Mouse (Mus musculus) frontal cortex, postnatal 25 days (tissue): ENCODE data around the gene Pole3.
A peak's percentile ranks its signal among the peaks of the same experiment; 100 is the strongest.

Source experiments
- DNase-seq, 2 experiments: peaks; one replicate each; pipeline ENCODE4 v3.0.0; 2022; ENCODE audit warnings: low spot score in 2 of 2

The Pole3 gene

DNA sequence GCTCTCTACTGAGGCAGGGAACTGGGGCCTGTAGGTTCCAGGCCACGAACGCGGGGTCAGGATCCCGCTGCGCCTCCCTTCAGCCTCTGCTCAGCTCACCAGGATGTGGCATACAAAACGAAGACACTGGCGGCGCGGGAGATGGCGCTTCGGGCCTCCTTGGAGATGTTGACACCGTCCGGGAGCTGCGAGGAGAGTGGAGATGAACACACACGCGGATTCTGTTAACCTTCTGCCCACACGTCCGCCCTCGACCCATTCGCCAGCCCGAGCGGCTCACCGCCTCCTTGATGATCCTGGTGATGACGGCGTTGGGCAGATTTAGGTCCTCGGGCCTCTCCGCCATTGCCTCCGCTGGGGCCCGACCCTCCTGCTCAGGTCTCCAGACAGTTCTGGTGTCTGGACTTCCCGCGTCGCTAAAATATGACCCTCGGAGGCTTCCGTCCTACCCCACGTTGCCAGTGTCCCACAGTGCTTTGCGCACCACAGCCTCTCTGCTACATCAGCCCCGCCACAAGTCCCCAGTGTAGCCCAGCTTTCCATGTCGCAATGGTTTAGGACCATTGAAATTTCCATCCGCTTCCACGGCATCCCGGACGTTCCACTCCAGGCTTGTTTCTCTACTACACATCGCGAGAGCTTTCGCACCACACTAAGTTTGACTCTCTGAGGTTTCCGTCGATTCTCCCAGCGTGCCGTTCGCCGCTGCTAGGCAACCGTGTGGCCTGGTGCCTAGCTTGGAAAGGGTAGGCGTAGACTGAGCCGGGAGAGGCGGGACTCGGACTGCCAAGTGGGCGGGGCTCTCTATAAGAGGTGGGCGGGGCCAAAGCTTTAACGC is at the start of gene Pole3, which contains the start of gene 4933430I17Rik:
Gene Pole3 (minus strand): TSS at position 418 of the 838 bp plus-strand sequence.
Gene 4933430I17Rik (plus strand): TSS at position 719 of the 838 bp plus-strand sequence.
- peak; percentile 95 to 98 for DNase-seq

- DNase-seq, result no peak
These were observed 45.2 kb upstream of the Pole3 start for GRCm38 (mm10) chr4:62570029-62570428.

GRCm38 (mm10) chr4:62569603-62570002 is 44.7 kb upstream of the Pole3 start:
- no peak for DNase-seq

- DNase-seq, result no peak
These were observed 43.5 kb upstream of the Pole3 start for GRCm38 (mm10) chr4:62568359-62568758.

DNA sequence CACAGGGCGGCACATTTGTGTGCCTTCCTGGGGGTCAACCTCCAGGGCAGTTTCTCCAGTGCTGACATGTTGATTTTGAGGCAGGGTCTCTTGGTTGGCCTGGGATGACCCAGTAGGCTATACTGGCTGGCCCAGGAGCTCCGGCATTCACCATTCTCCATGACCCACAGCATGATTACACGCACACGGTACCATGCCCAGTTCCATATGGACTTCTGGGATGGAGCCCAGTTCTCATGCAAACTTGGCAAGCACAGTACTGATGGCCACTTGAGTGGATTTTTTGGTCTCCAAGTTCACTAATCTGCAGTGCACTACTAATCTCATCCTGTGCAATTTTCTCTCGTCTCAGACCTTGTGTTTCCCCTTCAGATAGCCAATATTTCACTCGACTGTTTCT is 42.8 kb upstream of the Pole3 start:
- DNase-seq, result no peak

DNA sequence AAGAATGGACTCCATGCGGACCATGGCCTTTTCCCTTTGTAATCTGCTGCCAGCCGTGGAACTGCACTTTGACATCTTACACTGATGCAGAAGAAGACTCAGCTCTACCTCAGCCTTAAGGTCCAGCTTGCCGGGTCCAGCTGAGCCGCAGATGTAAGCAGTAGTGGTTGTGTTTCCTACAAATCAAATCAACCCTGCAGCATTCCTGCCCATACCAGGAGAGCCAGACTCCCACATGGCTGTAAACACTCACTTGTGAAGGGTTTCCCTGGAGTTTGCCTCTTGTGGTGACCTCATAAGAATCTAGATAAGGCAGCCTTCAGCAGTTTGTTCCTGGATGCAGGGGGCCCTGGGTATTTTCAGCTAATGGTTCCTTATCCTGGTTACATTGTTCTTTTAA is 41.7 kb upstream of the Pole3 start:
- DNase-seq, result no peak

GRCm38 (mm10) chr4:62562006-62562405 is 37.1 kb upstream of the Pole3 start:
- DNase-seq, result no peak

DNA sequence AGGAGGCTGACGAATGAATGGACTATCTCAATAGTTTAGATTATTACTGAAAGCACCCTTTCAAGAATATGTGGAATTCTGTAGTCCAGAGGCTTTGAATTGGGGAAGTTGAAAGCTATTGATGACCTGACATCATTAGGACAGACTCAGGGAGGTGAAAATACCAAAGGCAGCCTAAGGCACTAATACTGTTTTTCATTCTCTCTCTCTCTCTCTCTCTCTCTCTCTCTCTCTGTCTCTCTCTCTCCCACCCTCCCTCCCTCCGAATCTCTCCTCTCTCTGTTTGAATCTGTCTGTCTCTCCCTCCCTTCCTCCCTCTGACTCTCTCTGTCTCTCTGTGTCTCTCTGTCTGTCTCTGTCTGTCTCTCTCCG is 36.7 kb upstream of the Pole3 start:
- DNase-seq, result no peak

- DNase-seq, result peak; percentile 45 to 76
These were observed 36.2 kb upstream of the Pole3 start for GRCm38 (mm10) chr4:62560963-62561629.

GRCm38 (mm10) chr4:62559797-62560329 is 35.0 kb upstream of the Pole3 start, which contains the start of gene Rgs3:
TSS of gene Rgs3 (plus strand) at chr4:62559847.
- no peak for DNase-seq

DNA sequence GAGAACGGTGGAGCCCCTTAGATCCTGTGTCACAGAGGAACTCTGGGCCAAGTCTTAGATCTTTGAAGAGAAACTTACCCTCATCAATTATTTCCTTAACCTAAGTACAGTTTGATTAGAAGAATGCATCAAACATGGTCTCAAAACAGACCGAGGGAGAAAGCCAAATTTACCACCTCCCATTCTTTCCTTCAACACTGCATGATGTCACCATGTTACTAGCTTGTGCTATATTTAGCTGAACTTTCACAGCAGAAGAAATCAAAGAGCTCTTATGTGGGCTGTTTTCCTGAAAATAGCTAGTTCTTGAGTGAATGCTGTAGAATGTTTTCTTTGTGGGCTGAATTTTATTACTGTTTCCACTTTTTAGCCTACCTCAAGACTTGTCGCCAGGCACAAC is 32.6 kb upstream of the Pole3 start:
- no peak for DNase-seq

DNA sequence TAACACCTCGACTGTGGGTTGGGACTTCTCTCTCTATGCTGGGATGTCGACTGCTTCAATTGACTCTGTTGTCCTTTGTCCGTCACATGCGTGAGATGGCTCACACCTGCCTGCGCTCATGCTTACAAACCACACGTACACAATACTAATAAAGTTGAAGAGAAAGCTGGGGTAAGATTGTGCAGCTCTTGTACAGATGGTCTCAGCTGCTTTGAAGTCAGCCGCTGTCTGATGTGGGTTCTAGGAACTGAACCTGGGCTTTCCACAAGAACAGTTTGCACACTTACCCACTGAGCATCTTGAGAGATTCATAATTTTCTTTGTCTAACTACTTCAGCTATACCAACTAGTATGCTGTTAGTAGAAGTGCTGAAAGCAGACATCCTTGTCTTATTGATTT is 27.1 kb upstream of the Pole3 start:
- DNase-seq, result no peak

GRCm38 (mm10) chr4:62544801-62545200 is 19.9 kb upstream of the Pole3 start:
- DNase-seq, result no peak

DNA sequence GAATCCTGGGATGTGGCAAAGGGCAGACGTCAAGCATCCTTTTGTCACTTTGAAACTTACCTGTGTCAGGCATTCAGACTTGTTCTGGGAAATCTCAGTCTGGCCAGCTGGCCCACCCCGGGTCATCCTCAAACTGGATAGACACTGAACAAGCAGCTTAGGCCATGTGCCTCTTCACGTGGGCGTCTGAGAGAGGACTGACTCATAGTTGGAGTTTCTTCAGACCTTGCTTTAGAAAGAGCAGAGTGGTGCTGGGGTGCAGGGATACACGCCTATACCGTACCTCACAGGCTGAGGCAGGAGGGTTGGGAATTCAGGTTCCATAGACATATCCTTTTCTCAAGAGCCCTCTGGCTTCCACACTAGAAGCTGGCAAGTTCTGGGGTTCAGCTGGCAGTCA is 18.9 kb upstream of the Pole3 start:
- DNase-seq, result no peak

- no peak for DNase-seq
These were observed 16.9 kb upstream of the Pole3 start for GRCm38 (mm10) chr4:62541802-62542201.

DNA sequence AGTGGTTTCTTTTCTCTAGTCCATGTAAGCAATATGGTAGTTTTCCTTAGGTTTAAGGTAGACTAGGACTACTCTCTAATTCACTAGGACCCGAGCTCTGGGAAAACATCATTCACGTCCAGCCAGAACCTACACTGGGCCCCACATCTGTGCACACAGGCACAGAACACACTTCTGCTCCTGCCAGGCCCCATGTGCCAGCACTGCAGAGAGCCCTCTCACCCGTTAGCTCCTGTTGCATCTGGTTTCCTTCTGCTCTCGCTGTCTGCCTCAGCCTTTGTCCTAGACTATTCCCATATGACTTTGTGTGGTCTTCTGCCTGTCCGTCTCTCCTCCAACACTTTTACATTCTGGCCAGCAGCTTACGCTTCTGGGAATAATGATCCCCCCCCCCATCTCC is 8.9 kb upstream of the Pole3 start:
- no peak for DNase-seq

DNA sequence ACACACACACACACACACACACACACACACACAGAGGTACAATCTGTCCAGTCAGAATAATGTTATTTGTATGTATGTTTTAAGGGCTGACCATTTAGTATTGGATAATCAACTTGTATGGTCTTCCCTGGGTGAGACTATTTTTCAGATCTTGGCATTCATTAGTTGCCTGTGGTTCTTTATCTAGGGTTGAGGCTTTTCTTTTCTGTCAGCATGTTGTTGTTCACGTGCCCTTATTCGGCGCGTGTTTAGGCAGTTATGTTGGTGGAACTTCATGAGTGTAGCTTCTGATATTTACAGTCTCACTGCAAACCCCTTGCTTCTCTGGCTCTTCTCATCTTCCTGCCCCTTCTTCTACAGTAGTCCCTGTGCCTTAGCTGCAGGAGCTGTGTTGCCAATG is 2.8 kb upstream of the Pole3 start:
- DNase-seq, result no peak

GRCm38 (mm10) chr4:62526256-62526655 is 1.4 kb upstream of the Pole3 start:
- DNase-seq, result no peak

DNA sequence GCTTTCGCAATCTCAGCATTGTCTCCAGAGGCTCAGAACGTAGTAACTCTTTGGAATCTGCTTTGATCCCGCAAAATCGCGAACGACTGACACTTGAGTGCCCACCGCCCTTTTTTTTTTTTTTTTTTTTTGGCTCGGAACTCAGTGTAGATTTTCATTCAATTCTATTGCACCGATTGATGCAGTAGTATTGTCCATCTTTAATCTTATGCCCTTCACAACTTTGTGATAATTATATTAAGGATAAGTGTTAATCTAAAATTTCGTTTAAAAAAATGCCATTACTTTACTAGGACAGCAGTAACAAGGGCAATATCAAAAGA is 582 bp upstream of the Pole3 start:
- no peak for DNase-seq

DNA sequence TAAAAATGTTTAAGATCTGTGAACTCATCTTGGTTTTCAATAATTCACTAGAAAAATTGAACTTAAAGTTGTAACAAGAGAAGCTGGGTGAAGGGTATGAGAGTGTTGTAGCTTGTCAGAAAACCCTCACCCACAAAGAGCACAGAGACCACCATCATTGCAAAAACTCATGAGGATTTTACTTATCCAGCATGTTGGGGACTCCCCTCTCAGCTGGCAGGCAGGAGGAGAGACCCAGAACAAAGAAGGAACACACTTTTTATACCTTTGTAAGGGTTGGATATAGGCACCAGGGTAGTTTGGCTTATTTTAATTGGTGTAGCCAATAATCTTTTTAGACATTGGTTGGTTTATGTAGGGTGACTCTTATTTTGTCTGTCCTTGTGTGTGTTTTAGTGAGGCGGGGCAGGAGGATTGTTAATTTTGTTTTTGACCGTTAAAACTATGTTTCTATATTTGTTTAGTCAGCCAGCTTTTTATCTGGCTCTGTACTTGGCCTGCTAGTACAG is 3.9 kb downstream of the Pole3 start:
- no peak for DNase-seq

DNA sequence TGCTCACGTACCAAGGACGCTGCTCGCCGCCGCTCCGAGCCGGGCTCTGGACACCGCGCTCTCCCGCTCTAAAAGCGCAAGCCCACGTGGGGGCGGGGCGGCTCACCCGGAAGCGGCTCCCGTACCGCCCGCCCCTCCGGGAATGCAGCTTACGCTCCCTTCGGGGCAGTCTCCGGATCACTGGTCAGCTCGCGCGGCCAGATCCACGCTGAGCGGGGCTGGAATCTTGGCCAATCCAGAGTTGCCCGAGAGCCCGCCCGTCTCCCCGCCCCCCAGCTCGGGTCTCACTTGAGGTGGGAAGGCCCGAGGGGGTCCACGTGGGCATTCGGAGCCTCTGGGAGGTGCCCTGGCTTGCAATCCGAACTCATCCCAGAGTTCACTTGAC is 5.0 kb downstream of the Pole3 start, which contains the start of gene Alad:
Gene Alad (minus strand): TSS at position 70 of the 385 bp plus-strand sequence.
- peak; percentile 65 to 75 for DNase-seq

DNA sequence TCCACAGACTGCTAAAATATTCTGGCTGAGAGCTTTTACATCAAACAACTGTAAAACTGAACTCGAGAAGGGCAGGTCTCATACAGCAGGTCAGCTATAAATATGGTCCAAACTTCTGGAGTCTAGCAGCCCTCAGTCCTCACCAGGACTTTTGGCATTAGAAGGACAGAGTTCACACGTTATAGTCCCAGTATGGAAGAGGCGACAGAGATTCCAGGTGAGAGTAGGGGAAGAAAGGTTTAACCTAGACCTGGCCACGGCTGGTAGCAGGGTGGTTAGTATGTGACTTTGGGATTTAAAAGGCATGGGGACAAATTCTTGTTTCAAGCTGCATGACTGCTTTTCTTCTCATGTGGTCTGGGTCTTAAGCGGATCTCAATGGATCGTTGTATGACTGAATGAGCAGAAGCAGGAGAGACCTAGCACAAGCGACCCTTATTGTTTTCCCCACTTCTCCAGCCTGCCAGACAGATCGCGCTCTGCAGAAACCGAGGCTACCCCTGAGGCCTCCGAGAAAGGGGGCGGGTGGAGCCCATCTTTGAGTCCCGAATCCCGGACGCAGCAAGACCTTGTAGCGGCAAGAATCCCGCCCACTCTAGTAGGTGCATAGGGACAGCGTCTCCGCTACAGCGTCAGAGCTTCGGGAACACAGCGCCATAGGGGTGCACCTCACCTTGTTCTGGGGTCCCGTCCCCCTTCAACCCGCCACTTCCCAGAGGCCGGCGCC is 5.6 kb downstream of the Pole3 start:
- DNase-seq, result no peak
